Mouse (Mus musculus): ENCODE data around the gene Itsn2.

DNA sequence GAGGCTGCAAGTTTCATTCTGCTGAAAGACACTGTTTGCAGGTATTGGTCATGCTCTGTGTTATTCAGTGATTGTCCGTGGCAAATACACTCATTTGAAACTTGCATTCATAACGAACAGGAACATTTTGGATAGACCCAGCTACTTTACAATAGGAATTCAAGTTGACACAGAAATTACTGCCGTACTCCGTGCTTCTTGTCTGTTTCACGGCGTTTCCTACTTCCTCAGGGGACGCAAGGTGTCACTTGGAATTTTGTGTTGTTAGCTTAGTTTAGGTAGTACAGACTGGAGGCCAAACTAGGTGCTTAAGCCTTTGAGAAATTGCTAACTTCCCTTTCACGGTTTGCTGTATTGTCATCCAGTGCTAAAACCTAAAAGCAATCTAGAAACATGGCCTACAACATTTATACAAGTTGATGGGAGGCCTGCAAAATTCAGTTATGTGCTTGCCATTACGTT lies 1.5 kb downstream of the Itsn2 start:
- no peak for TF ChIP-seq CTCF (IDR thresholded peaks at IDR 0.05; ENCODE audit: extremely low read depth, insufficient read depth, low read length)
- no peak for TF ChIP-seq POLR2A (IDR thresholded peaks at IDR 0.05; ENCODE audit: extremely low read depth, insufficient read depth, low read length)
